Mouse (Mus musculus) neural tube, embryonic 11.5 days (tissue): Measurements from ENCODE around the gene Palm. TPM values are rescaled to one million over a fixed set of nuclear protein-coding genes. Genes with fewer than 3 reads are reported as not detected.

Source experiments
- ATAC-seq: fragments of 200-750 bp; cut with Nextera tagmentation; 2 replicates; pipeline ENCODE4 v1.8.0; 2017; ENCODE audit warnings: moderate number of reproducible peaks, mild to moderate bottlenecking, moderate TSS enrichment, moderate library complexity; ENCODE audit not compliant: insufficient read depth, low FRiP score, low TSS enrichment
- DNase-seq: peaks from one replicate; pipeline ENCODE4 v3.0.0-alpha.2; 2015; ENCODE audit warnings: low spot score
- H3K27ac ChIP-seq: fragments of 300-500 bp; sonication (generic); 2 replicates; pipeline ENCODE4 v1.5.1; 2014; ENCODE audit warnings: low read depth, mild to moderate bottlenecking, low read length
- H3K27me3 ChIP-seq: fragments of 300-500 bp; sonication (generic); 2 replicates; pipeline ENCODE4 v1.6.1; 2014; ENCODE audit warnings: mild to moderate bottlenecking, low read length, mixed read lengths; ENCODE audit not compliant: control insufficient read depth, insufficient read depth
- H3K36me3 ChIP-seq: fragments of 300-500 bp; sonication (generic); 2 replicates; pipeline ENCODE4 v1.6.1; 2014; ENCODE audit warnings: mild to moderate bottlenecking, low read length, moderate library complexity, mixed read lengths; ENCODE audit not compliant: control insufficient read depth, insufficient read depth
- H3K4me1 ChIP-seq: fragments of 300-500 bp; sonication (generic); 2 replicates; pipeline ENCODE4 v1.6.1; 2014; ENCODE audit warnings: low read length, mixed read lengths; ENCODE audit not compliant: control insufficient read depth, insufficient read depth
- H3K4me2 ChIP-seq: fragments of 300-500 bp; sonication (generic); 2 replicates; pipeline ENCODE4 v1.6.1; 2014; ENCODE audit warnings: low read depth, mild to moderate bottlenecking, moderate library complexity
- H3K4me3 ChIP-seq: fragments of 300-500 bp; sonication (generic); 2 replicates; pipeline ENCODE4 v1.5.1; 2014; ENCODE audit warnings: low read depth, low read length
- H3K9ac ChIP-seq: fragments of 300-500 bp; sonication (generic); 2 replicates; pipeline ENCODE4 v1.6.1; 2014; ENCODE audit warnings: mild to moderate bottlenecking, low read length
- H3K9me3 ChIP-seq: fragments of 300-500 bp; sonication (generic); 2 replicates; pipeline ENCODE4 v1.6.1; 2016; ENCODE audit warnings: low read length; ENCODE audit not compliant: control insufficient read depth
- WGBS: fragments of 180-500 bp; shearing (Covaris S2); extraction: QIAGEN DNeasy Blood & Tissue Kit; methylation state at CpG from one replicate; pipeline ENCODE4 v1.1.7; 2014; 5-methylcytosine and 5-hydroxymethylcytosine counted together
- polyA plus RNA-seq: library from polyadenylated mRNA; unstranded; fragments of >200 nt; fragmentation: Nextera tagmentation; extraction: Ambion mirVana; gene quantifications from 2 replicates; pipeline ENCODE4 v1.2.1, GENCODE M21; 2014

Gene Palm
- polyA plus RNA-seq, 1 experiment from 2014 or later: 155 TPM

DNA sequence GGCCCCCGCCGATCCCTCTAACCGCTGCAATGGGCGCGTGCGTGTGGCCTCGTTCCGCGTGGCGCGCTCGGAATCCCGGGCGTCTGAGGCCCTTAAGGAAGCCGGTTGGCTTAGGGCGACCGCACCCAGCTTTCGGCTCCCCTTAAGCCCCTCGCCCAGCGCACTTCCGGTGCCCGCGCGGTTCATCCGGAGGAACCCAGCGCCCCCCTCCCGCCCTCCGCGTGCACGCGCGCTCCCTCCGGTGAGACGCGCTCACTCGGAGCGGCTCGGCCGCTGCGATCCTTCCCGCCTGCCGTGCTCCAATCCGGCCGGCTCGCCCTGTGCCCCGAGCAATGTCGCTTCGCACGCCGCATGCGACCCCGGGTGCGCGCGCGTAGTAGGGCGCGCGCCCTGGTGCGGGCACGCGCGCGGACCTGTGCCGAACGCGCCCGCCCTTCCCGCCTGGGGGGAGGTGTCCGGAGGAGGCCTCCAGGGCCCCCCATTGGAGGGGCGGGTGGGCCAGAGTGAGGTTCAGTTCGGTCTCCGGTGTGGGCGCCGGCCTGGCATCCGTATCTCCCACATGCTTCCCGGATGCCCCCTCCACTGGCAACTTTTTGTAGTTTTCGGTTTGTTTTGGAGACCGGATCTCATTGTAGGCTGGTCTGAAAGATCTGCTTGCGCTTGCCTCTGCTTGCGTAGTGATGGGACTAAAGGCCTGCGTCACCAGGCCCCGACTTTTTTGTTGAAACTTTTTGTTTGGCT, 61.6 kb downstream of the Palm start:
- DNase-seq (peak; percentile 88), ATAC-seq (peak; percentile 24)
- H3K4me3 ChIP-seq: peak overlapping the region; percentile 99
- peak overlapping the region; percentile 94 for H3K4me2 ChIP-seq
- H3K36me3 ChIP-seq: peaks cover 16% of the 10 kb centered on the region
- H3K27ac ChIP-seq: peak overlapping the region; percentile 100
- H3K9me3 ChIP-seq: no peaks in the 10 kb centered on the region
- under 1% methylated on average over 80 of the region's 83 CpGs for WGBS
- no peaks in the 10 kb centered on the region for H3K27me3 ChIP-seq
- H3K9ac ChIP-seq: peak overlapping the region; percentile 99
- peaks cover 48% of the 10 kb centered on the region for H3K4me1 ChIP-seq

- Histone ChIP-seq H3K27me3 (no peaks in the 10 kb centered on the region), H3K4me1 (peaks cover 48% of the 10 kb centered on the region), H3K4me3 (peak overlapping the region; percentile 99), H3K9me3 (no peaks in the 10 kb centered on the region), H3K36me3 (peaks cover 22% of the 10 kb centered on the region), H3K27ac (no peak overlapping the region; the same call in 1 of the 2 replicates), H3K4me2 (peak overlapping the region; percentile 94), H3K9ac (peak overlapping the region; percentile 99)
- DNase-seq (no peak), ATAC-seq (no peak)
- 3% methylated on average over 10 of the region's 10 CpGs for WGBS
Measured at GRCm38 (mm10) chr10:79855558-79856184, 62.3 kb downstream of the Palm start.

DNA sequence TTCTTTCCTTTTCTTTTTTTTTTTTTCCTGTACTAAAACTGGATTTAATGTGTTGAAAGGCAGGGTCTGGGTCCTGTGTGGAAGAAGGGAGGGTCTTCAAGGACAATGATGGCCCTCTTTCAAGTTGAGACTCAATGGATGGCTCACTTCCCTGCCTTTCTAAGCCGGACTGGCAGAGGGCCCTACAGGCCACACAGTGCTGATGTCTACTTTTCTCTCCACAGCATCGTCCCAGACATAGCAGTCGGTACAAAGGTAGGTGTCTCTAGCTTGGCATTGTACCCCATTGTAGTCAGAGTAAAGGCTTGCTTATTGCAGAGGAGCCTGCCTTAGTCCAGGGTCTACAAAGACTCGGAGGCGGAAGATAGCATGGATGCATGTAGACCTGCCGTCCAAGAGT, 62.9 kb downstream of the Palm start:
- Histone ChIP-seq H3K4me1 (peaks cover 48% of the 10 kb centered on the region), H3K9ac (peak overlapping the region; percentile 99), H3K27ac (no peak overlapping the region), H3K4me3 (peak overlapping the region; percentile 99), H3K4me2 (peak overlapping the region; percentile 94), H3K9me3 (no peaks in the 10 kb centered on the region), H3K36me3 (peaks cover 28% of the 10 kb centered on the region), H3K27me3 (no peaks in the 10 kb centered on the region)
- ATAC-seq (no peak), DNase-seq (no peak)
- WGBS: 58% methylated on average over 6 of the region's 6 CpGs

DNA sequence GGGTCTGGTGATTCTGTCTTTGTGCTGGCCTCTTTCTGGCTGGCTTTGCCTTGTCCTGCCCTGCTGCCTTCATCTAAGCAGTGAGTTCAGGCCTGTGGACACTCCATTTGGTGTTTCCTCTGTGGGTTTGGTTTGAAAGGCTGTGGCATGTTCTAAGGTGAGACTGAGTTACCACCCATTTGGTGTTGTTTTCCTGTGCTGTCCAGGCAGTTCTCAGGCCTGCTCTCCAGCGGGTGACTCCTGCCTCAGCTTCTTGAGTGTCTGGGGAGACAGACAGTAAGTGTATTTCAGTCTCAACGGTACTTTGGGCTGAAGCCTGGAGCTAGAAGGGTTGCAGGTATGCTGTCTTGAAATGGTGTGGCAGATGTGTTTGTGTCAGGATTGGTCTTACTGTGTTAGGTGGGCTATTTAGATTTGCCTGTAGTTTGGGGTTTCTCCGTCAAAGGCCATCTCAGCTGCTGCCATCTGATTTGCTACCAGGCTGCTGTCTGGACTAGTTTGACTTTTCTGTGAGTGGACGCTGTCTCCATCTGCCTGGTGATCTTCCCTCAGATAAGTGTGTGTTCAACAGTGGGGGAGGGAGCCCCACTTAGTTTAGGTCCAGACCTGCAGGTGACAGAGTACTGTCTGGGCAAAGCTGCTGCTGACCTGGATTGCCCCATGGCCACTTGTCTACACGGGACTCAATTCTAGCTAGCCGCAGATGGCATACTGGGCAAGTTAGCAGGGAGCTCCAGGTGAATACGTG, 63.5 kb downstream of the Palm start:
- peaks cover 42% of the 10 kb centered on the region for H3K4me1 ChIP-seq
- peak overlapping the region; percentile 99 for H3K4me3 ChIP-seq
- no peak for ATAC-seq
- 66% methylated on average over 7 of the region's 7 CpGs for WGBS
- no peak for DNase-seq
- H3K4me2 ChIP-seq: peak overlapping the region; percentile 94
- H3K27me3 ChIP-seq: no peaks in the 10 kb centered on the region
- peak overlapping the region; percentile 99 for H3K9ac ChIP-seq
- peaks cover 30% of the 10 kb centered on the region for H3K36me3 ChIP-seq
- no peaks in the 10 kb centered on the region for H3K9me3 ChIP-seq
- no peak overlapping the region for H3K27ac ChIP-seq

- 54% methylated on average over 4 of the region's 4 CpGs for WGBS
- peak overlapping the region; percentile 26; the same call in 1 of the 2 replicates for H3K9ac ChIP-seq
- H3K36me3 ChIP-seq: peaks cover 36% of the 10 kb centered on the region
- H3K4me3 ChIP-seq: peak overlapping the region; percentile 99
- H3K4me2 ChIP-seq: peak overlapping the region; percentile 94
- DNase-seq (no peak), ATAC-seq (no peak)
- H3K9me3 ChIP-seq: no peaks in the 10 kb centered on the region
- peaks cover 37% of the 10 kb centered on the region for H3K4me1 ChIP-seq
- no peak overlapping the region for H3K27ac ChIP-seq
- H3K27me3 ChIP-seq: no peaks in the 10 kb centered on the region
Measured at GRCm38 (mm10) chr10:79857452-79857811, 64.1 kb downstream of the Palm start.

DNA sequence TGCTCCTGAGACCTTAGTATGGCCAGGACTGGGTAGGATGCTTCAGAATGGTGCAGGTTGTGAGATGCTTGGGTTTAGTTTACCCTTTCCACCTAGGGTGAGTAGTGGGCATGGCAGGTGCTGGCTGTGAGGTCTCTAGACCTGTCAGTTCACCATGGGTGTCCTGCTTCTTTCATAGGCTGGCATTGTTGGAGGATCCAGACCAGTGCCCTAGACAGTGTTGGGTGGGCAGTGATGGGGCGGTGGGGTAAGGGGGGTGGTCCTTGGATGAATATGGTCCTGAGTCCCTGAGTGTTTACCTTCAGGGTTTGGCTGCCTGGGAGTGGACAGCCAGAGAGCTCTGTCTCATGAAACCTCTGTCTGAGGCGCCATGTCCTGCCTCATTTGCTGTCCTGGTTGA, 64.5 kb downstream of the Palm start:
- H3K9me3 ChIP-seq: no peaks in the 10 kb centered on the region
- peaks cover 40% of the 10 kb centered on the region for H3K36me3 ChIP-seq
- H3K27me3 ChIP-seq: no peaks in the 10 kb centered on the region
- peaks cover 32% of the 10 kb centered on the region for H3K4me1 ChIP-seq
- DNase-seq: no peak
- ATAC-seq: no peak
- no peak overlapping the region for H3K9ac ChIP-seq
- 87% methylated on average over 2 of the region's 2 CpGs for WGBS
- peak overlapping the region; percentile 94 for H3K4me2 ChIP-seq
- no peak overlapping the region for H3K27ac ChIP-seq
- H3K4me3 ChIP-seq: peak overlapping the region; percentile 99

DNA sequence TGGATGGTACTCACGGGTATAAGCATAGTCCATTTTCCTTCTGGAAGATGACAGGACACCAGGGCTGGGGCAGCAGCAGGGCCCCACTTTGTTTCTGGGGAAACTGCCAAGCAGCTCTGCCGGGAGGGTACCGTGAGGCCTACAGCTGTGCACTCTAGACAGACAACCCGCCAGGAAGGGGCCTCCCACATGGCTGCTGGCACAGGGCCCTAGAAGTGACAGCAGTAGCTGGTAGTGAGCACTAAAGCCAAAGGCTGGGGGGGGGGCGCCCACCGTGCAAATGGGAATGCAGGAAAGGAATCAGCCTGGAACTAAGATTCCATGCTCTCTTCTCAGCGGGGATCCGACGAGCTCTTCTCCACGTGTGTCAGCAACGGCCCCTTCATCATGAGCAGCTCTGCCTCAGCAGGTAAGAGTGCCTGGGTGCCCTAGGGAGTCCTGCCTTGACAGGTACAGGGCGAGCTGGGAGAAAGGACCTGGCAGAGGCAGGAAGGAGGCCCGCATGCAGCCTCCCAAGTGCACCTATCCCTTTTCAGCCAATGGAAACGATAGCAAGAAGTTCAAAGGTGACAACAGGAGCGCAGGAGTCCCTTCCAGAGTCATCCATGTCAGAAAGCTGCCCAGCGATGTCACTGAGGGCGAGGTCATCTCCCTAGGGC, 65.2 kb downstream of the Palm start:
- Histone ChIP-seq H3K4me3 (peak overlapping the region; percentile 99; the same call in 1 of the 2 replicates), H3K27me3 (no peaks in the 10 kb centered on the region), H3K4me2 (no peak overlapping the region), H3K4me1 (peaks cover 28% of the 10 kb centered on the region), H3K9me3 (no peaks in the 10 kb centered on the region), H3K9ac (no peak overlapping the region), H3K27ac (no peak overlapping the region), H3K36me3 (peaks cover 42% of the 10 kb centered on the region)
- ATAC-seq (no peak), DNase-seq (no peak)
- 71% methylated on average over 17 of the region's 17 CpGs for WGBS

DNA sequence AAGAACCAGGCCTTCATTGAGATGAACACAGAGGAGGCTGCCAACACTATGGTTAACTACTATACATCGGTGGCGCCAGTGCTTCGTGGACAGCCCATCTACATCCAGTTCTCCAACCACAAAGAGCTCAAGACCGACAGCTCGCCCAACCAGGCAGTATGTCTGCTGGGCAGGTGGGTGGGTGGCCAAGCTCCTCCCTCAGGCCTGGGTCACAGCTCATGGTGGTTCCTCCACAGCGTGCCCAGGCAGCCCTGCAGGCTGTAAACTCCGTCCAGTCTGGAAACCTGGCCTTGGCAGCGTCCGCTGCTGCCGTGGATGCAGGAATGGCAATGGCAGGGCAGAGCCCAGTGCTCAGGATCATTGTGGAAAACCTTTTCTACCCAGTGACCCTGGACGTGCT, 65.7 kb downstream of the Palm start:
- ATAC-seq (no peak), DNase-seq (no peak)
- no peak overlapping the region for H3K9ac ChIP-seq
- H3K4me3 ChIP-seq: peak overlapping the region; percentile 10; the same call in 1 of the 2 replicates
- peaks cover 28% of the 10 kb centered on the region for H3K4me1 ChIP-seq
- H3K4me2 ChIP-seq: no peak overlapping the region
- WGBS: 86% methylated on average over 11 of the region's 11 CpGs
- H3K27ac ChIP-seq: no peak overlapping the region
- no peaks in the 10 kb centered on the region for H3K9me3 ChIP-seq
- H3K27me3 ChIP-seq: no peaks in the 10 kb centered on the region
- peaks cover 42% of the 10 kb centered on the region for H3K36me3 ChIP-seq
